Mouse (Mus musculus): ENCODE measurements around the gene Gm31371. TPM values are rescaled to one million over a fixed set of nuclear protein-coding genes. Genes with fewer than 3 reads are reported as not detected.
"Not testable (repeated sequence)": the region's sequence is repeated elsewhere in the genome, so short reads cannot be mapped to it uniquely, and the experiment has no call there.

Gm31371 gene
- polyA plus RNA-seq (2014; fragmentation: Nextera tagmentation; extraction: Ambion mirVana), result not detected in 2 replicates

GRCm38 (mm10) chr8:19903092-19903491 is at the start of gene Gm31371:
Gene Gm31371 (plus strand): TSS chr8:19903392.
- H3K9ac ChIP-seq (ENCODE audit: low read length); H3K36me3 ChIP-seq (ENCODE audit: control insufficient read depth, insufficient read depth, low read length); H3K4me3 ChIP-seq (ENCODE audit: low read depth, low read length); H3K4me2 ChIP-seq (ENCODE audit: low read depth, severe bottlenecking); H3K27me3 ChIP-seq (ENCODE audit: control insufficient read depth, insufficient read depth, low read length); ATAC-seq (ENCODE audit: insufficient number of reproducible peaks, low FRiP score, low TSS enrichment, low read depth); H3K9me3 ChIP-seq (ENCODE audit: control insufficient read depth, low read length); DNase-seq (ENCODE audit: low spot score); H3K4me1 ChIP-seq (ENCODE audit: control insufficient read depth, insufficient read depth, low read length); H3K27ac ChIP-seq (replicated peaks; ENCODE audit: low read depth, low read length): not testable (repeated sequence)
- WGBS, result 94% methylated on average over 2 of the region's 4 CpGs

GRCm38 (mm10) chr8:19906425-19907055 is 3.3 kb downstream of the Gm31371 start:
- H3K4me3 ChIP-seq (ENCODE audit: low read depth, low read length); H3K9me3 ChIP-seq (ENCODE audit: control insufficient read depth, low read length); DNase-seq (ENCODE audit: low spot score); H3K4me1 ChIP-seq (ENCODE audit: control insufficient read depth, insufficient read depth, low read length); H3K36me3 ChIP-seq (ENCODE audit: control insufficient read depth, insufficient read depth, low read length); H3K27ac ChIP-seq (replicated peaks; ENCODE audit: low read depth, low read length); ATAC-seq (ENCODE audit: insufficient number of reproducible peaks, low FRiP score, low TSS enrichment, low read depth); H3K4me2 ChIP-seq (ENCODE audit: low read depth, severe bottlenecking); H3K27me3 ChIP-seq (ENCODE audit: control insufficient read depth, insufficient read depth, low read length); H3K9ac ChIP-seq (ENCODE audit: low read length): not testable (repeated sequence)
- WGBS, result 92% methylated on average over 7 of the region's 8 CpGs

DNA sequence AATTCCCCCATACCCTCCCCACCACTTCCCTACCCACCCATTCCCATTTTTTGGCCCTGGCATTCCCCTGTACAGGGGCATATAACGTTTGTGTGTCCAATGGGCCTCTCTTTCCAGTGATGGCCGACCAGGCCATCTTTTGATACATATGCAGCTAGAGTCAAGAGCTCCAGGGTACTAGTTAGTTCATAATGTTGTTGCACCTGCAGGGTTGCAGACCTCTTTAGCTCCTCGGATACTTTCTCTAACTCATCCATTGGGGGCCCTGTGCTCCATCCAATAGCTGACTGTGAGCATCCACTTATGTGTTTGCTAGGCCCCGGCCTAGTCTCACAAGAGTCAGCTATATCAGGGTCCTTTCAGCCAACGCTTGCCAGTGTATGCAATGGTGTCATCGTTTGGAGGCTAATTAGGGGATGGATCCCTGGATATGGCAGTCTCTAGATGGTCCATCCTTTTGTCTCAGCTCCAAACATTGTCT is 5.7 kb downstream of the Gm31371 start:
- H3K27ac ChIP-seq (replicated peaks; ENCODE audit: low read depth, low read length); H3K9ac ChIP-seq (ENCODE audit: low read length); H3K4me3 ChIP-seq (ENCODE audit: low read depth, low read length); DNase-seq (ENCODE audit: low spot score); H3K9me3 ChIP-seq (ENCODE audit: control insufficient read depth, low read length); H3K4me1 ChIP-seq (ENCODE audit: control insufficient read depth, insufficient read depth, low read length); H3K27me3 ChIP-seq (ENCODE audit: control insufficient read depth, insufficient read depth, low read length); ATAC-seq (ENCODE audit: insufficient number of reproducible peaks, low FRiP score, low TSS enrichment, low read depth); H3K36me3 ChIP-seq (ENCODE audit: control insufficient read depth, insufficient read depth, low read length); H3K4me2 ChIP-seq (ENCODE audit: low read depth, severe bottlenecking): not testable (repeated sequence)
- 82% methylated on average over 4 of the region's 6 CpGs for WGBS

- not testable (repeated sequence) for H3K4me1 ChIP-seq (ENCODE audit: control insufficient read depth, insufficient read depth, low read length); DNase-seq (ENCODE audit: low spot score); H3K27me3 ChIP-seq (ENCODE audit: control insufficient read depth, insufficient read depth, low read length); H3K36me3 ChIP-seq (ENCODE audit: control insufficient read depth, insufficient read depth, low read length); H3K4me3 ChIP-seq (ENCODE audit: low read depth, low read length); H3K27ac ChIP-seq (replicated peaks; ENCODE audit: low read depth, low read length); ATAC-seq (ENCODE audit: insufficient number of reproducible peaks, low FRiP score, low TSS enrichment, low read depth); H3K9ac ChIP-seq (ENCODE audit: low read length); H3K4me2 ChIP-seq (ENCODE audit: low read depth, severe bottlenecking); H3K9me3 ChIP-seq (ENCODE audit: control insufficient read depth, low read length)
- 80% methylated on average over 2 of the region's 3 CpGs for WGBS
Measured at GRCm38 (mm10) chr8:19919086-19919485, 15.9 kb downstream of the Gm31371 start.

GRCm38 (mm10) chr8:19934274-19934673 is 31.1 kb downstream of the Gm31371 start:
- not testable (repeated sequence) for ATAC-seq (ENCODE audit: insufficient number of reproducible peaks, low FRiP score, low TSS enrichment, low read depth)

DNA sequence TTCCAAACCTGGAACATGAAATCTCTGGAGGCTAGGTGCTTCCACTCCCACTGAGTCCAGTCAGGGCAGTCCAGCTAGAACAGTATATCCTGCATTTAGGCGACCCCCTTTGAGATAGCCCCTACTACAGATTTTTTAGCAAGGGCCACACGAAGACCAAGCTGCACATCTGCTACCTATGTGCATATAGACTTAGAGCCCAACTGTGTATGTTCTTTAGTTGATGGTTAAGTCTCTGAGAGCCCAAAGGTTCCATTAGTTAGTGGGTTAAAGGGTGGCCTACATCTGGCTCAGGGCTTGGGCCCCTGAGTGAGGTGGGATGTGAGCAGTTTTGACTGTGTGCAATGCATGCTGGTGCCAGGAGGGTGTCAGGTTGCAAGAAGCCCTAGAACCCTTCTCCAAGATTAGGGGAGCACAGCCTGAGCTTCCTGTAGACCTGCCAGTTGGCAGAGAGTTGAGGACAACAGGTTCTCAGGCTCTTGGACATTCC is 32.4 kb downstream of the Gm31371 start:
- not testable (repeated sequence) for H3K36me3 ChIP-seq (ENCODE audit: control insufficient read depth, insufficient read depth, low read length); H3K4me3 ChIP-seq (ENCODE audit: low read depth, low read length); ATAC-seq (ENCODE audit: insufficient number of reproducible peaks, low FRiP score, low TSS enrichment, low read depth); H3K9ac ChIP-seq (ENCODE audit: low read length); DNase-seq (ENCODE audit: low spot score); H3K27ac ChIP-seq (replicated peaks; ENCODE audit: low read depth, low read length); H3K9me3 ChIP-seq (ENCODE audit: control insufficient read depth, low read length); H3K4me1 ChIP-seq (ENCODE audit: control insufficient read depth, insufficient read depth, low read length); H3K27me3 ChIP-seq (ENCODE audit: control insufficient read depth, insufficient read depth, low read length); H3K4me2 ChIP-seq (ENCODE audit: low read depth, severe bottlenecking)
- WGBS, result 85% methylated on average over 1 of the region's 2 CpGs

More at GRCm38 (mm10) chr8:19934274-19934673, 31.1 kb downstream of the Gm31371 start:
- not testable (repeated sequence) for H3K27ac ChIP-seq (replicated peaks; ENCODE audit: low read depth, low read length); H3K27me3 ChIP-seq (ENCODE audit: control insufficient read depth, insufficient read depth, low read length); H3K4me1 ChIP-seq (ENCODE audit: control insufficient read depth, insufficient read depth, low read length); H3K9ac ChIP-seq (ENCODE audit: low read length); H3K36me3 ChIP-seq (ENCODE audit: control insufficient read depth, insufficient read depth, low read length); H3K9me3 ChIP-seq (ENCODE audit: control insufficient read depth, low read length); DNase-seq (ENCODE audit: low spot score); H3K4me3 ChIP-seq (ENCODE audit: low read depth, low read length); H3K4me2 ChIP-seq (ENCODE audit: low read depth, severe bottlenecking)
- WGBS, result no CpG with 5 or more reads among the region's 6 CpGs

- ATAC-seq (ENCODE audit: insufficient number of reproducible peaks, low FRiP score, low TSS enrichment, low read depth) (no peak), DNase-seq (ENCODE audit: low spot score) (no peak)
- Histone ChIP-seq H3K9ac (ENCODE audit: low read length) (no peak overlapping the region), H3K4me2 (ENCODE audit: low read depth, severe bottlenecking) (no peak overlapping the region), H3K4me1 (ENCODE audit: control insufficient read depth, insufficient read depth, low read length) (no peaks in the 10 kb centered on the region), H3K4me3 (ENCODE audit: low read depth, low read length) (no peak overlapping the region), H3K36me3 (ENCODE audit: control insufficient read depth, insufficient read depth, low read length) (no peaks in the 10 kb centered on the region), H3K27ac (replicated peaks; ENCODE audit: low read depth, low read length) (no peak overlapping the region), H3K9me3 (ENCODE audit: control insufficient read depth, low read length) (no peaks in the 10 kb centered on the region), H3K27me3 (ENCODE audit: control insufficient read depth, insufficient read depth, low read length) (no peaks in the 10 kb centered on the region)
- WGBS, result 84% methylated on average over 2 of the region's 2 CpGs
Measured at GRCm38 (mm10) chr8:19960935-19961334, 57.7 kb downstream of the Gm31371 start.

DNA sequence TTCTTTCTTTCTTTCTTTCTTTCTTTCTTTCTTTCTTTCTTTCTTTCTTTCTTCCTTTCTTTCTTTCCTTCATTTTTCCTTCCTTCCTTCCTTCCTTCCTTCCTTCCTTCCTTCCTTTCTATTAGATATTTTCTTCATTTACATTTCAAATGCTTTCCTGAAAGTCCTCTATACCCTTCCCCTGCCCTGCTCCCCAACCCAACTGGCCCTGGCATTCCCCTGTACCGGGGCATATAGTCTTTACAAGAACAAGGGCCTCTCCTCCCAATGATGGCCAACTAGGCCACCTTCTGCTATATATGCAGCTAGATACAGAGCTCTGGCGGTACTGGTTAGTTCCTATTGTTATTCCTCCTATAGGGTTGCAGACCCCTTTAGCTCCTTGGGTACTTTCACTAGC is 60.6 kb downstream of the Gm31371 start:
- H3K4me1 ChIP-seq (ENCODE audit: control insufficient read depth, insufficient read depth, low read length); H3K36me3 ChIP-seq (ENCODE audit: control insufficient read depth, insufficient read depth, low read length); ATAC-seq (ENCODE audit: insufficient number of reproducible peaks, low FRiP score, low TSS enrichment, low read depth); H3K9me3 ChIP-seq (ENCODE audit: control insufficient read depth, low read length); H3K4me3 ChIP-seq (ENCODE audit: low read depth, low read length); H3K27me3 ChIP-seq (ENCODE audit: control insufficient read depth, insufficient read depth, low read length); DNase-seq (ENCODE audit: low spot score); H3K4me2 ChIP-seq (ENCODE audit: low read depth, severe bottlenecking); H3K27ac ChIP-seq (replicated peaks; ENCODE audit: low read depth, low read length); H3K9ac ChIP-seq (ENCODE audit: low read length): not testable (repeated sequence)
- WGBS, result 84% methylated on average over 2 of the region's 2 CpGs
